Mouse (Mus musculus): ENCODE data around the gene Dnmt3b.
"Not testable (repeated sequence)": the region's sequence is repeated elsewhere in the genome, so short reads cannot be mapped to it uniquely, and the experiment has no call there.

Dnmt3b gene

GRCm38 (mm10) chr2:153710701-153711330 lies 61.6 kb downstream of the Dnmt3b start:
- DNase-seq (ENCODE audit: low read depth, low spot score), result peak; percentile 58

- DNase-seq (ENCODE audit: low read depth, low spot score), result peak; percentile 30
Measured at GRCm38 (mm10) chr2:153712646-153713091, 63.4 kb downstream of the Dnmt3b start.

- peak; percentile 52 for DNase-seq (ENCODE audit: low read depth, low spot score)
Measured at GRCm38 (mm10) chr2:153713227-153713626, 64.0 kb downstream of the Dnmt3b start.

GRCm38 (mm10) chr2:153717861-153718260 lies 68.6 kb downstream of the Dnmt3b start:
- DNase-seq (ENCODE audit: low read depth, low spot score), result not testable (repeated sequence)

GRCm38 (mm10) chr2:153723098-153723497 lies 73.8 kb downstream of the Dnmt3b start:
- DNase-seq (ENCODE audit: low read depth, low spot score), result no peak

- DNase-seq (ENCODE audit: low read depth, low spot score), result no peak
Measured at GRCm38 (mm10) chr2:153724424-153724823, 75.2 kb downstream of the Dnmt3b start.

GRCm38 (mm10) chr2:153724871-153725270 lies 75.6 kb downstream of the Dnmt3b start:
- no peak for DNase-seq (ENCODE audit: low read depth, low spot score)

- no peak for DNase-seq (ENCODE audit: low read depth, low spot score)
Measured at GRCm38 (mm10) chr2:153725291-153725690, 76.0 kb downstream of the Dnmt3b start.

- DNase-seq (ENCODE audit: low read depth, low spot score), result no peak
Measured at GRCm38 (mm10) chr2:153734033-153734432, 84.8 kb downstream of the Dnmt3b start.
